Mouse (Mus musculus) lung, adult 2 months (tissue): ENCODE data around the gene Med16.

ENCODE experiments used
- CTCF ChIP-seq: fragments of 200-500 bp; IDR thresholded peaks from 2 replicates; pipeline ENCODE4 v1.5.1; 2011; ENCODE audit warnings: mild to moderate bottlenecking, low read length, control low read depth; ENCODE audit not compliant: insufficient read depth
- POLR2A ChIP-seq: fragments of 200-500 bp; IDR thresholded peaks from 2 replicates; pipeline ENCODE4 v1.6.1; 2011; ENCODE audit warnings: low read depth, mild to moderate bottlenecking, control low read depth, low read length, borderline replicate concordance; ENCODE audit errors: extremely low read depth

DNA sequence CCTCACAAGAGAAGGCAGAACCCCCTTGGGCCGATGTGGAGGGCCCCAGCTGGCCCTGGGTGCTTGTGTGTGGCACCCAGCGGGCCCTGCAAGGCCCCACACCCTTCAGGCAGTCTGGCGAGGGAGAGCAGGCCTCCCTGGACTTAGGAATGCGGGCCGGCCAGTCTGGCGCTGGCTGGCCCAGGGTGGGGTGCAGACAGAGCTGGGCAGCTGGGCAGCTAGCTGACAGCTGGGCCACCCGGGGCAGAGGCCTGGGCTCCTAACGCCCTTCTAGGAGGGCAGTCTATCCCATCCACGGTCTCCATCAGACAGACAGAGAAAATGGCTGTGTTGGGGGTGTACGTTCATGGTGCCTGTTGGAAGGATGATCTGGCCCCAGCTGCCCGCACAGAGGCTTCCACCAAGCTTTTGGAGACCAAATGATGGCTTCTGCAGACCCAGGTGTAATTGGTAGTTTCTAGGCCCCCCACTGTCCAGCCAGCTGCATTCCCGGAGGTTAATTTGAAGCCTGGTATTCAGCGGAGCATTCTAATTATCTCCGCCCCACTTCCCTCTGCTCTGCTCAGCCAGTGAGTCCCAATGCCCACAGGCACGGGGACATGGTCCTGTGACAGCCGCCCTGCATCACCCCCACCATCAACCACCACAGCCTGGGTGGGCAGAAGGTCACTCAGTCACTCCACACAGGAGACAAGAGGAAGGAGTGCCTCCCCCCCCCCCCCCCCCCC, 36.9 kb upstream of the Med16 start:
- TF ChIP-seq CTCF (no peak), POLR2A (no peak)
